Mouse (Mus musculus): ENCODE data around the gene Serpina1c. TPM values are rescaled to one million over a fixed set of nuclear protein-coding genes. Genes with fewer than 3 reads are reported as not detected.
A peak's percentile ranks its signal among the peaks of the same experiment; 100 is the strongest.
"Not testable (repeated sequence)": the region's sequence is repeated elsewhere in the genome, so short reads cannot be mapped to it uniquely, and the experiment has no call there.

The Serpina1c gene
- total and polyA plus RNA-seq, 2 experiments: 6,010 to 8,302 TPM

DNA sequence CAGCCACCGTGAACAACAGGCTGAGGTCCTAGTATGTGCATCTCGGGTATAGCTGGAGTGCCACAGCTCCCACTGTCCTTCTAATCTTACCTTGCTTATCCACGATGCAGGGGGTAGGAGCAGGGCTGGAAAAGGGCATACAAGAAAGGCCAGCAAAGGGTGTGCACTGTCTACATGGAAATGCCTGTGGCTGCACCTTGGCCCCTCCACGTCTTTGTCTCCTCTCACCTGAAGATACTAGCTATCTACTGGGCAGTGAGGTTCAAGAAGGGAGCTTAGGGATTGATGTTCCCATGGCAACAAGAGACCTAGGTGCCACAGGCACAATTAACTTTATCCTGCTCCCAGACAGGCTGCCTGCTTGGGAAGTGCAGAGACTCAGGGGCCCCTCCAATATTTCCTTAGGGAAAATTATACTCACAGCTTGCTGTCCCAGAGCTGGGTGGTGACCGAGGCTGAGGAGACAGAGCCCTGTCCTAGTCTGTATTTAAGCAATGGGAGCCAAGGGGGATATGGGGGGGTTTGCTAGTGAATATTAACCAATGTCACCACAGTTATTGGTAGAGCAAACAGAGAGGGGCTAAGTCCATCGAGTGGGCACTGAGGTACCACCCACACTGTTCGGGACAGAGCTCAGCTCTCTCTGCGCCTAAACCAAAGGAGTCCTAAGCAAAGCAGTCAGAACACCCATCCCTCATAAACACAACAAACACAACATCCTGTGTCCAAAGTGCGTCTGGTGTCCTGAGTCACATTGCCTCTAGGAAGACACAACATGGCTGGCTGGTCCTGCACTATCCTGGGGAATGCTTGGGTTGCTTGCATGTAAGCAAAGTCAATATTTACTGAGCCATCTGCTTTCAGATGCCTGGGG is 41.3 kb downstream of the Serpina1c start, which contains the start of gene Serpina1a:
Serpina1a (minus strand) TSS at position 462 of the 874 bp plus-strand sequence.
- peak; percentile 91 for DNase-seq (ENCODE audit: extremely low read depth, low read depth, low spot score)
- H3K4me3 ChIP-seq (ENCODE audit: insufficient read depth, low read depth, low read length): peak within 1 kb of the TSS; percentile 59
- H3K27me3 ChIP-seq (ENCODE audit: control insufficient read depth, insufficient read depth, low read length); H3K79me2 ChIP-seq (ENCODE audit: control insufficient read depth, insufficient read depth, low read length); H3K36me3 ChIP-seq (ENCODE audit: control insufficient read depth, insufficient read depth, low read length): not testable (repeated sequence)
- H3K4me1 ChIP-seq (ENCODE audit: control insufficient read depth, insufficient read depth, low read length): peaks cover 21% of the 10 kb centered on the region
- H3K9ac ChIP-seq (ENCODE audit: low read depth, low read length): peak within 1 kb of the TSS; percentile 86
- H3K27ac ChIP-seq (replicated peaks; ENCODE audit: insufficient read depth, low read depth, low read length): peak within 1 kb of the TSS; percentile 83
- WGBS: 21% methylated on average over 9 of the region's 9 CpGs
- TF ChIP-seq POLR2A (IDR thresholded peaks at IDR 0.05; ENCODE audit: extremely low read depth, insufficient read depth, low read length): peak; percentile 63; the same call in 1 of the 2 replicates

GRCm38 (mm10) chr12:103860976-103861375 is 43.7 kb downstream of the Serpina1c start:
- Histone ChIP-seq H3K27ac (replicated peaks; ENCODE audit: insufficient read depth, low read depth, low read length) (peak overlapping the region; percentile 88), H3K36me3 (ENCODE audit: control insufficient read depth, insufficient read depth, low read length) (peaks cover 12% of the 10 kb centered on the region), H3K79me2 (ENCODE audit: control insufficient read depth, insufficient read depth, low read length) (peaks cover 4% of the 10 kb centered on the region; the same call in 1 of the 2 replicates), H3K9ac (ENCODE audit: low read depth, low read length) (peak overlapping the region; percentile 82), H3K4me1 (ENCODE audit: control insufficient read depth, insufficient read depth, low read length) (peaks cover 16% of the 10 kb centered on the region), H3K27me3 (ENCODE audit: control insufficient read depth, insufficient read depth, low read length) (no peaks in the 10 kb centered on the region), H3K4me3 (ENCODE audit: insufficient read depth, low read depth, low read length) (peak overlapping the region; percentile 55)
- peak; percentile 71 for DNase-seq (ENCODE audit: extremely low read depth, low read depth, low spot score)
- TF ChIP-seq POLR2A (IDR thresholded peaks at IDR 0.05; ENCODE audit: extremely low read depth, insufficient read depth, low read length): peak; percentile 39; the same call in 1 of the 2 replicates
- peak; percentile 9; the same call in 1 of the 2 replicates for TF ChIP-seq CTCF (IDR thresholded peaks at IDR 0.05; ENCODE audit: low read depth, low read length)
- WGBS: 19% methylated on average over 3 of the region's 3 CpGs

DNA sequence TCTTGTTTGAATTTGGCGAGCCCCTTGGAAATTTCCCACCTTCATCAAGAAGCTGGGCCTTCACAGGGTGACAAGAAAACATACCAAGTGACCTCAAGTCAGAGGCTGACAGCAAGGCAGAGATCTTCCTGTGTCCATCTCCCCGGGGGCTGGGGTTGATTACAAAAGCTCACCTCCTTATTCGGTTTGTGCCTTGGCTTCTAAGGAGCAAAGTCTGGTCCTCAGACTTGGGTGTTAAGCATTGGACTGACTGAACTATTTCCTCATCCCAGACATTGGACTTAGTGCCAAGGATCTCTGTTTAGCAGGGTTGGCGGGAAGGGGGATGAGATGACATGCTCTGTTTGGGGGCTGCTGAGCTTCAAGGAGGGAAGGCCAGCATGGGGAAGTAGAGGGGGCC is 44.1 kb downstream of the Serpina1c start:
- DNase-seq (ENCODE audit: extremely low read depth, low read depth, low spot score): peak; percentile 73
- not testable (repeated sequence) for H3K79me2 ChIP-seq (ENCODE audit: control insufficient read depth, insufficient read depth, low read length); H3K27me3 ChIP-seq (ENCODE audit: control insufficient read depth, insufficient read depth, low read length)
- Histone ChIP-seq H3K36me3 (ENCODE audit: control insufficient read depth, insufficient read depth, low read length) (peaks cover 12% of the 10 kb centered on the region), H3K4me1 (ENCODE audit: control insufficient read depth, insufficient read depth, low read length) (peaks cover 14% of the 10 kb centered on the region), H3K27ac (replicated peaks; ENCODE audit: insufficient read depth, low read depth, low read length) (peak overlapping the region; percentile 88), H3K4me3 (ENCODE audit: insufficient read depth, low read depth, low read length) (peak overlapping the region; percentile 55), H3K9ac (ENCODE audit: low read depth, low read length) (peak overlapping the region; percentile 82)
- WGBS: 16% methylated on average over 3 of the region's 4 CpGs

GRCm38 (mm10) chr12:103859584-103859983 is 45.1 kb downstream of the Serpina1c start:
- H3K9ac ChIP-seq (ENCODE audit: low read depth, low read length); H3K4me1 ChIP-seq (ENCODE audit: control insufficient read depth, insufficient read depth, low read length); H3K79me2 ChIP-seq (ENCODE audit: control insufficient read depth, insufficient read depth, low read length); H3K4me3 ChIP-seq (ENCODE audit: insufficient read depth, low read depth, low read length); H3K27me3 ChIP-seq (ENCODE audit: control insufficient read depth, insufficient read depth, low read length): not testable (repeated sequence)
- Histone ChIP-seq H3K27ac (replicated peaks; ENCODE audit: insufficient read depth, low read depth, low read length) (peak overlapping the region; percentile 36; the same call in 1 of the 2 replicates), H3K36me3 (ENCODE audit: control insufficient read depth, insufficient read depth, low read length) (peaks cover 19% of the 10 kb centered on the region)
- DNase-seq (ENCODE audit: extremely low read depth, low read depth, low spot score): peak; percentile 89
- 20% methylated on average over 3 of the region's 3 CpGs for WGBS

DNA sequence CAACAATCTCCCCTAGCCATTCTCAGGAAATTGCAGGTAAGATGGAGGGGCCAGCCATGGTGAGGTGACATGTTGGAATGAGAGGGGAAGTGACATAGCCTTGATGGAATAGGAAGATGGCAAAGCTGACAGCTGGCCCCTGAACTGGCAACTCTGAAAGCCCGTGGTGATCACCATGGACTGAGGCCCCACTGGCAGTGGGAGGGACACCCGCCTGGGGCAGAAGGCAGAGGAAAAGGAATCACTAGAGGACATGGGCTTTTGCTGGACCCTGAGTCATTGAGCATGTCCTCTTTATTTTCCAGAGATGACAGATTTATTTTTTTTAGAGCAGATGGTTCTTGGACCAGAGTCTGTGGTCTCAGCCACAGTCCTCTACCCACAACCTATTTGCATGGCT is 51.7 kb downstream of the Serpina1c start:
- H3K36me3 ChIP-seq (ENCODE audit: control insufficient read depth, insufficient read depth, low read length): peaks cover 13% of the 10 kb centered on the region; the same call in 1 of the 2 replicates
- not testable (repeated sequence) for H3K79me2 ChIP-seq (ENCODE audit: control insufficient read depth, insufficient read depth, low read length); H3K27me3 ChIP-seq (ENCODE audit: control insufficient read depth, insufficient read depth, low read length); H3K9ac ChIP-seq (ENCODE audit: low read depth, low read length); H3K4me3 ChIP-seq (ENCODE audit: insufficient read depth, low read depth, low read length); H3K4me1 ChIP-seq (ENCODE audit: control insufficient read depth, insufficient read depth, low read length); H3K27ac ChIP-seq (replicated peaks; ENCODE audit: insufficient read depth, low read depth, low read length)
- DNase-seq (ENCODE audit: extremely low read depth, low read depth, low spot score): peak; percentile 50
- WGBS: 36% methylated on average over 2 of the region's 2 CpGs

Other genes starting within 250 kb of the Serpina1c start
- 256 and 388 TPM in 2 replicates for gene Serpina6, start 247.7 kb downstream of the Serpina1c start, total RNA-seq (2014; rRNA removed)
- gene Serpina6, start 247.7 kb downstream of the Serpina1c start, polyA plus RNA-seq (2012; rRNA removed): 227 and 246 TPM in 2 replicates
- gene Serpina16, start 228.7 kb downstream of the Serpina1c start, total RNA-seq (2014; rRNA removed): not detected in 2 replicates
- gene Serpina16, start 228.7 kb downstream of the Serpina1c start, polyA plus RNA-seq (2012; rRNA removed): not detected in 2 replicates
- gene Serpina1f, start 209.4 kb downstream of the Serpina1c start, total RNA-seq (2014; rRNA removed): not detected in 2 replicates
- gene Serpina1f, start 209.4 kb downstream of the Serpina1c start, polyA plus RNA-seq (2012; rRNA removed): not detected in 2 replicates
- gene Serpina1d, start 131.3 kb downstream of the Serpina1c start, total RNA-seq (2014; rRNA removed): 5,740 and 5,936 TPM in 2 replicates
- gene Serpina1d, start 131.3 kb downstream of the Serpina1c start, polyA plus RNA-seq (2012; rRNA removed): 7,463 and 8,304 TPM in 2 replicates
- gene Serpina1b, start 74.5 kb downstream of the Serpina1c start, total RNA-seq (2014; rRNA removed): 9,611 and 9,715 TPM in 2 replicates
- 8,562 and 8,619 TPM in 2 replicates for gene Serpina1b, start 74.5 kb downstream of the Serpina1c start, polyA plus RNA-seq (2012; rRNA removed)
- 6,488 and 8,697 TPM in 2 replicates for gene Serpina1a, start 41.3 kb downstream of the Serpina1c start, total RNA-seq (2014; rRNA removed)
- 6,371 and 7,029 TPM in 2 replicates for gene Serpina1a, start 41.3 kb downstream of the Serpina1c start, polyA plus RNA-seq (2012; rRNA removed)
- gene Serpina1e, start 54.1 kb upstream of the Serpina1c start, total RNA-seq (2014; rRNA removed): 1,162 and 7,105 TPM in 2 replicates
- 268 and 557 TPM in 2 replicates for gene Serpina1e, start 54.1 kb upstream of the Serpina1c start, polyA plus RNA-seq (2012; rRNA removed)
- 47.7 and 49.9 TPM in 2 replicates for gene Serpina11, start 85.1 kb upstream of the Serpina1c start, total RNA-seq (2014; rRNA removed)
- gene Serpina11, start 85.1 kb upstream of the Serpina1c start, polyA plus RNA-seq (2012; rRNA removed): 107 and 114 TPM in 2 replicates
- gene Serpina9, start 108.9 kb upstream of the Serpina1c start, total RNA-seq (2014; rRNA removed): 0.18 and 0.34 TPM in 2 replicates
- 0.11 and 1.3 TPM in 2 replicates for gene Serpina9, start 108.9 kb upstream of the Serpina1c start, polyA plus RNA-seq (2012; rRNA removed)
- gene Serpina12, start 139.6 kb upstream of the Serpina1c start, total RNA-seq (2014; rRNA removed): 0.20 and 3.6 TPM in 2 replicates
- 0.56 and 1.8 TPM in 2 replicates for gene Serpina12, start 139.6 kb upstream of the Serpina1c start, polyA plus RNA-seq (2012; rRNA removed)
- not detected in 2 replicates for gene Serpina5, start 196.2 kb upstream of the Serpina1c start, total RNA-seq (2014; rRNA removed)
- 0.04 TPM in 1 of 2 replicates, not detected in the other for gene Serpina5, start 196.2 kb upstream of the Serpina1c start, polyA plus RNA-seq (2012; rRNA removed)
- not detected in 2 replicates for gene Serpina3a, start 207.8 kb upstream of the Serpina1c start, total RNA-seq (2014; rRNA removed)
- gene Serpina3a, start 207.8 kb upstream of the Serpina1c start, polyA plus RNA-seq (2012; rRNA removed): not detected in 2 replicates
- gene Serpina3b, start 223.1 kb upstream of the Serpina1c start, total RNA-seq (2014; rRNA removed): 0.09 TPM in 1 of 2 replicates, not detected in the other
- not detected in 2 replicates for gene Serpina3b, start 223.1 kb upstream of the Serpina1c start, polyA plus RNA-seq (2012; rRNA removed)
- gene Serpina3c, start 249.0 kb upstream of the Serpina1c start, total RNA-seq (2014; rRNA removed): 0.20 TPM in 1 of 2 replicates, not detected in the other
- not detected in 2 replicates for gene Serpina3c, start 249.0 kb upstream of the Serpina1c start, polyA plus RNA-seq (2012; rRNA removed)

Data from liver, adult 2 months (tissue).